Mouse (Mus musculus) left cerebral cortex, adult 2 months (tissue): Measurements from ENCODE around the gene Fgd1. TPM values are rescaled to one million over a fixed set of nuclear protein-coding genes. Genes with fewer than 3 reads are reported as not detected.
A peak's percentile ranks its signal among the peaks of the same experiment; 100 is the strongest.

ENCODE experiments used
- DNase-seq, 2 experiments: peaks; one replicate each; pipeline ENCODE4 v3.0.0; 2021 to 2022; ENCODE audit warnings: low spot score in 2 of 2, mixed read lengths in 1 of 2; ENCODE audit errors: extremely low spot score in 1 of 2
- H3K27ac ChIP-seq: fragments of 200-600 bp; 2 replicates; pipeline ENCODE4 v1.8.1; 2022
- H3K4me3 ChIP-seq: fragments of 200-600 bp; 2 replicates; pipeline ENCODE4 v1.8.1; 2022
- CTCF ChIP-seq: fragments of 200-600 bp; IDR thresholded peaks from 2 replicates; pipeline ENCODE4 v1.8.1; 2022; ENCODE audit warnings: antibody characterized with exemption, mild to moderate bottlenecking, moderate library complexity
- intact Hi-C: fragments of 180-260 bp; cut with DNase I; formaldehyde crosslinking; loops from one replicate; pipeline ENCODE4 v1.15.1; 2025
- long read RNA-seq, 2 experiments: library from polyadenylated mRNA; stranded (forward); transcript quantifications; one replicate each; pipeline ENCODE4 v2.0.0; 2021; ENCODE audit warnings: borderline mapping rate in 2 of 2
- total RNA-seq, 2 experiments: library from RNA; stranded (reverse); gene quantifications; 2 replicates each; pipeline ENCODE4 v1.2.3; 2021

Gene Fgd1
- total RNA-seq = 10 to 100 TPM; 18.7 to 22.7 TPM
- long read RNA-seq, experiment 1, full-length matches to known transcripts = 7 of 12 reads
- long read RNA-seq, experiment 1, partial matches to known transcripts = 2 of 12 reads
- long read RNA-seq, experiment 1, other reads (novel, unspliced or antisense) = 3 of 12 reads
- long read RNA-seq, experiment 2, full-length matches to known transcripts = 4 of 10 reads
- long read RNA-seq, experiment 2, partial matches to known transcripts = 2 of 10 reads
- long read RNA-seq, experiment 2, other reads (novel, unspliced or antisense) = 4 of 10 reads

DNA sequence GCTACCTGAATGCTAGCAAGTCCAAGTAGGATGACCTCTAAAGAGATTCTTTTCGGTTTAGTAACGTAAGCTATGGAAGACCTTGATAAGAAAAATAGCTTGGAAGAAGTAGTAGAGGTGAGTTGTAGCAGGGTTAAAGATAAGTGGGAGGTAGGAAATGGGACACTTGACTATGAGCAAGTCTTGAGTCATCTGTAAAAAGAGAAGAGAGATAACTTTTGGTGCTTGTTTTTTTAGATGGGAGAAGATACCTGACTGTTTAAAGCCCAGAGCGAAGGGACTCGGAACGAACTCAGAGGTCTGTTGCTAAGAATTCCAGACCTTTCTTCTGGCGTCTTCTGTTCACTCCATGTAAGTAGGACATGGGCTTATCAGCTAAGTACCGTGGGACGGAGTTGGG lies at the start of gene Fgd1:
Gene Fgd1 (plus strand): TSS at position 301 of the 400 bp plus-strand sequence.
- Histone ChIP-seq H3K27ac (peak within 1 kb of the TSS; percentile 75), H3K4me3 (peak within 1 kb of the TSS; percentile 62)
- no peak for TF ChIP-seq CTCF
- intact Hi-C loops = loop anchor here (2.0 to 5.0 kb wide), 2 partner anchors 29 to 41 kb away; partner anchors contain the start of gene Gnl3l
- DNase-seq = no peak

- intact Hi-C loops = loop anchor here (5.0 kb wide), 1 partner anchor 91 kb away; no protein-coding TSS in a partner anchor
- H3K27ac ChIP-seq = no peak overlapping the region
- DNase-seq = peak; percentile 18 to 21
- no peak overlapping the region for H3K4me3 ChIP-seq
- TF ChIP-seq CTCF = no peak
Measured at GRCm38 (mm10) chrX:150996775-150997174, 49.2 kb upstream of the Fgd1 start.

GRCm38 (mm10) chrX:151016938-151017877 lies 28.7 kb upstream of the Fgd1 start, which contains the start of gene Gnl3l:
Gnl3l (minus strand) TSS chrX:151017322.
- DNase-seq = peak; percentile 79 to 85
- intact Hi-C loops = loop anchor here (2.0 to 10.0 kb wide), 2 partner anchors 30 to 362 kb away; partner anchors contain the start of genes Fgd1 and Tro
- TF ChIP-seq CTCF = peak; percentile 70
- Histone ChIP-seq H3K27ac (peak within 1 kb of the TSS; percentile 85), H3K4me3 (peak within 1 kb of the TSS; percentile 52)

- Histone ChIP-seq H3K4me3 (peak overlapping the region; percentile 52), H3K27ac (peak overlapping the region; percentile 85)
- DNase-seq = no peak
- TF ChIP-seq CTCF = no peak
- intact Hi-C loops = loop anchor here (2.0 to 10.0 kb wide), 2 partner anchors 29 to 363 kb away; partner anchors contain the start of genes Fgd1 and Tro
Measured at GRCm38 (mm10) chrX:151017897-151018296, 28.1 kb upstream of the Fgd1 start.

- no peak for DNase-seq
- H3K27ac ChIP-seq = no peak overlapping the region
- TF ChIP-seq CTCF = no peak
- H3K4me3 ChIP-seq = no peak overlapping the region
- intact Hi-C loops = loop anchor here (10.0 kb wide), 1 partner anchor 364 kb away; the partner anchor contains the start of gene Tro
Measured at GRCm38 (mm10) chrX:151018798-151019197, 27.2 kb upstream of the Fgd1 start.

GRCm38 (mm10) chrX:151031400-151031799 lies 14.6 kb upstream of the Fgd1 start:
- no peak for DNase-seq
- no peak for TF ChIP-seq CTCF

GRCm38 (mm10) chrX:151041223-151041622 lies 4.7 kb upstream of the Fgd1 start:
- H3K4me3 ChIP-seq = no peak overlapping the region
- no peak overlapping the region for H3K27ac ChIP-seq
- intact Hi-C loops = no loop called here
- DNase-seq = no peak
- TF ChIP-seq CTCF = no peak

More at GRCm38 (mm10) chrX:151031400-151031799, 14.6 kb upstream of the Fgd1 start:
- H3K27ac ChIP-seq = no peak overlapping the region
- no peak overlapping the region for H3K4me3 ChIP-seq
- intact Hi-C loops = no loop called here

- Histone ChIP-seq H3K4me3 (peak overlapping the region; percentile 62), H3K27ac (peak overlapping the region; percentile 75; the same call in 1 of the 2 replicates)
- no peak for TF ChIP-seq CTCF
- DNase-seq = no peak
- intact Hi-C loops = loop anchor here (2.0 to 5.0 kb wide), 2 partner anchors 30 to 41 kb away; partner anchors contain the start of gene Gnl3l
Measured at GRCm38 (mm10) chrX:151046321-151046720, 371 bp downstream of the Fgd1 start.

GRCm38 (mm10) chrX:151046777-151047430 lies 954 bp downstream of the Fgd1 start:
- intact Hi-C loops = loop anchor here (2.0 to 5.0 kb wide), 2 partner anchors 30 to 40 kb away; partner anchors contain the start of gene Gnl3l
- peak; percentile 73 to 77 for DNase-seq
- no peak for TF ChIP-seq CTCF
- Histone ChIP-seq H3K4me3 (peak overlapping the region; percentile 62), H3K27ac (peak overlapping the region; percentile 75)

DNA sequence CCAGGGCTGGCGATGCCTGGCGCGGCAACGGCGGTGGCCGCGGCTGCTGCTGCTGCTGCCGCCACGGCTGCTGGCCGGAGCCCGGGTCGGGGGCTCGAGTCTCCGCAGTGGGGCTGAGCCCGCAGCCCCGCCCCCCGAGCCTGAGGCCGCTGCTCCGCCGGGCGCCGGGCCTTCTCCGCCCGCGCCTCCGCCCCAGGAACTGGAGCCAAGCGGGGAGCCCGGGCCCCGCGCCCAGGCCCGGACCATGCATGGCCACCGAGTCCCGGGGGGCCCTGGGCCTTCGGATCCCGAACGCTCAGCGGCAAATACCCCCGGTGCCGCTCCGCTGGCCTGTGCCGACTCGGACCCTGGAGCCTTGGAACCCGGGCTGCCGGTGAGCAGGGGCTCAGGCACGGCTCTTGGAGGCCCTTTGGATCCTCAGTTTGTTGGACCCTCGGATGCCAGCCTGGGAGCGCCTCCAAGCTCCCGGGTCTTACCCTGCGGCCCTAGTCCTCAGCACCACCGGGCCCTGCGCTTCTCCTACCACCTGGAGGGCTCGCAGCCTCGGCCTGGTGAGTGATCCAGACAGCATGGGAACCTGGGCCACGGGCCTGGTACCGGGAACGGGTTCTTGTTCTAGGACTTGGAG lies 1.6 kb downstream of the Fgd1 start:
- peak in 1 of 2 experiments; percentile 28 for DNase-seq
- peak overlapping the region; percentile 62 for H3K4me3 ChIP-seq
- peak overlapping the region; percentile 75 for H3K27ac ChIP-seq
- intact Hi-C loops = loop anchor here (2.0 to 5.0 kb wide), 2 partner anchors 31 to 40 kb away; partner anchors contain the start of gene Gnl3l
- TF ChIP-seq CTCF = no peak
